Mouse (Mus musculus) lung, postnatal 10 days (tissue): ENCODE data around the gene Hist2h3b.
"Not testable (repeated sequence)": the region's sequence is repeated elsewhere in the genome, so short reads cannot be mapped to it uniquely, and the experiment has no call there.

Source experiments
- DNase-seq: peaks from one replicate; pipeline ENCODE4 v3.0.0; 2021

The Hist2h3b gene

DNA sequence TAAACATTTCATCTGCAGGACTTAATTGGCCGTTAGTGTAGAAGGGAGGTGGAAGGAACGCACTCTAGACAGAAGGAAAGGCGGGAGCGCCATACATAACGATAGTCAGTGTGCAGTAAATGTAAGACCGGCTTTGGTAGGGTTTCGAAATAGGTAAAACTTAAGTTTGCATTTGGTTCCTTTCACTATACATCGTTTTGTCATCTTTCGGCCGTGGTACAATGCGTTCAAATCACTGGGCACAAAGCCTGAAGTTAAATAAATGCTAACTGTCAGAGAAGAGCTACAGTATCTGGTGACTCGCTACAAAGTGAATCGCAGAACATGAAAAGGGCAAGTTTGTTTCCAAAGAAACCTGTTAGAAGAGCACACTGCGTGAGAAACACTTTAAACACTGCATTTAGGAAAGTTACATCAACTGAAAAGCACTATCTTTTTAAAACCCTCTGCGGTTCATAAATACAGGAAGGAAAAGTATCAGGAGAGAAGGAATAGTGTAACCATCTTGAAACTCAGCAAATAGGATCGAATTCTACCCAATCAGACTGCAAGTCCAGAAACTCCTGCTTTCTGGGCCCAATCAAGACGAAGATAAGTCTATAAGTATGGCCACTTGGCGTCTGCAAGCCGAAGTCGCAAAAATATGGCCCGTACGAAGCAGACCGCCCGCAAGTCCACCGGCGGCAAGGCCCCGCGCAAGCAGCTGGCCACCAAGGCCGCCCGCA lies at the start of gene Hist2h3b:
TSS of gene Hist2h3b (plus strand) at position 604 of the 725 bp plus-strand sequence.
- peak; percentile 87 for DNase-seq

DNA sequence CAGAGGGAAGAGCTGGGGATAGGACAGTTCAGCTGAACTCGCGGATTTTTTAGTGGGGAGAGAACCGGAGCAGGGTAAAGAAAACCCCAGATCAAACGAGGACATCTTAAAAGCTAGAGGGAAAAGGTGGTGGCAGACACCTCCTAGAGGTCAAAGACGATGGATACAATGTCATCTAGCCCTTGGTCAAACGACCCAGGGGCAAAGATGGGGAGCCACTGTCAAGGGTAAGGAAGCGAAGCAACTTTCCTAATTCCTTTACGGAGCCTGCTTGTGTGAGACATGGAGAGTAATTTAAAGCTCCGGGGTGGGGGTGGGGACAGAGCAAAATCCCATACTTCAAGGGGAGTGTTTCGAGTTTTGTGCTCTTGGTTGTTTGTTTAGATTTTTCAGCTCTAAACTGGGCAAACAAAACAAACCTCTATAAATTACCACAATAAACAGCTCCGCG lies 49.2 kb upstream of the Hist2h3b start:
- peak; percentile 29 for DNase-seq

DNA sequence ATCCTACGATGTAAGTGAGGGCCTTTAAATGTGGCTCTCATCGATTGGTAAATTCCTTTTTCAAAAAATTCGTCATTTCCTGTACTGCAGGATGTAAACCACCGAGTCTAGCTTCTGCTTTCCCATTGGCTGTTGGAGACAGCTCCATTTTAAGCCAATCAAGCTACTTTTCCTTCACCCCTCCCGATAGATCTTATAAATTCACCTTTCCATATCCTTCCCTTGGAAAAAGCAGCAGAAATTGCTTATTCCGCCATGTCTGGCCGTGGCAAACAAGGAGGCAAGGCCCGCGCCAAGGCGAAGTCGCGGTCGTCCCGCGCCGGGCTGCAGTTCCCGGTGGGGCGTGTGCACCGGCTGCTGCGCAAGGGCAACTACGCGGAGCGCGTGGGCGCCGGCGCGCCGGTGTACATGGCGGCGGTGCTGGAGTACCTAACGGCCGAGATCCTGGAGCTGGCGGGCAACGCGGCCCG lies 48.8 kb upstream of the Hist2h3b start, which contains the start of the genes Bola1 and Hist2h2ab:
TSS of gene Bola1 (minus strand) at position 49 of the 470 bp plus-strand sequence.
TSS of gene Hist2h2ab (plus strand) at position 205 of the 470 bp plus-strand sequence.
- DNase-seq: peak; percentile 78

DNA sequence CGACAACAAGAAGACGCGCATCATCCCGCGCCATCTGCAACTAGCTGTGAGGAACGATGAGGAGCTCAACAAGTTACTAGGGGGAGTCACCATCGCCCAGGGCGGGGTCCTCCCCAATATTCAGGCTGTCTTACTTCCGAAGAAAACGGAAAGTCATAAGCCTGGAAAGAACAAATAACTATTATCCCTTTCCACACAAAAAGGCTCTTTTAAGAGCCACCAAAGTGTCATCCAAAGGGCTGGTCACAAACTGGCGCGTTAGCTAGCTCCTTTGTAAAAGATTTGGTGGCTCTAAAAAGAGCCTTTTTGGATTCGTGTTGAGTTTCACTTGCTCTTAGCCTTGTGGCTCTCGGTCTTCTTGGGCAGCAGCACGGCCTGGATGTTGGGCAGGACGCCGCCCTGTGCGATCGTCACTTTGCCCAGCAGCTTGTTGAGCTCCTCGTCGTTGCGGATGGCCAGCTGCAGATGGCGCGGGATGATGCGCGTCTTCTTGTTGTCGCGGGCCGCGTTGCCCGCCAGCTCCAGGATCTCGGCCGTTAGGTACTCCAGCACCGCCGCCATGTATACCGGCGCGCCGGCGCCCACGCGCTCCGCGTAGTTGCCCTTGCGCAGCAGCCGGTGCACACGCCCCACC lies 48.2 kb upstream of the Hist2h3b start:
- not testable (repeated sequence) for DNase-seq

DNA sequence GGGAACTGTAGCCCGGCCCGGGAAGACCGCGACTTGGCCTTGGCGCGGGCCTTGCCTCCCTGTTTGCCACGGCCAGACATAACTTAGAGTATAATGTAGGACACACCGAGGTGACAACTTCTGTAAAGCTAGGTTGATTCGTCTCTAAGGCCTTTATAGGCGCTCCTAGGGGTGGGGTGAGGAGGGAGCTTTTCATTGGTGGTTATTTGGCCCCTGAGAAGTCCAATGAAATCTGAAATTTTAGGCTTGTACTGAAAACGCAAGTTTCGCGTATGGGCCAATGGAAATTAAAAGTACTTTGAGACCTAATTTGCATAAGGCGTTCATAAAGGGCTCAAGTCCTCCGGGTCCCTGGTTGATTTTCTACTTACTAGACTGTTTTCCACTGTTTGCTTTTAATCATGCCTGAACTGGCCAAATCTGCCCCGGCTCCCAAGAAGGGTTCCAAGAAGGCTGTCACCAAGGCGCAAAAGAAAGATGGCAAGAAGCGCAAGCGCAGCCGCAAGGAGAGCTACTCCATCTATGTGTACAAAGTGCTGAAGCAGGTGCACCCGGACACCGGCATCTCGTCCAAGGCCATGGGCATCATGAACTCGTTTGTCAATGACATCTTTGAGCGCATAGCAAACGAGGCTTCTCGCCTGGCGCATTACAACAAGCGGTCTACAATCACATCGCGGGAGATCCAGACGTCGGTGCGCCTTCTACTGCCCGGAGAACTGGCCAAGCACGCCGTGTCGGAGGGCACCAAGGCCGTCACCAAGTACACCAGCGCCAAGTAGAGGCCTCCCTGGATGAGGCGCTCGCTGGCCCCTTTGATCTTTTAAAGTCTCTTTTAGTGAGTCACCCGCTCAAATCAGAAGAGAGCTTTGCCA lies 47.5 kb upstream of the Hist2h3b start, which contains the start of the genes Hist2h2ac and Hist2h2be:
TSS of gene Hist2h2ac (minus strand) at position 116 of the 875 bp plus-strand sequence.
TSS of gene Hist2h2be (plus strand) at position 355 of the 875 bp plus-strand sequence.
- peak; percentile 94 for DNase-seq

DNA sequence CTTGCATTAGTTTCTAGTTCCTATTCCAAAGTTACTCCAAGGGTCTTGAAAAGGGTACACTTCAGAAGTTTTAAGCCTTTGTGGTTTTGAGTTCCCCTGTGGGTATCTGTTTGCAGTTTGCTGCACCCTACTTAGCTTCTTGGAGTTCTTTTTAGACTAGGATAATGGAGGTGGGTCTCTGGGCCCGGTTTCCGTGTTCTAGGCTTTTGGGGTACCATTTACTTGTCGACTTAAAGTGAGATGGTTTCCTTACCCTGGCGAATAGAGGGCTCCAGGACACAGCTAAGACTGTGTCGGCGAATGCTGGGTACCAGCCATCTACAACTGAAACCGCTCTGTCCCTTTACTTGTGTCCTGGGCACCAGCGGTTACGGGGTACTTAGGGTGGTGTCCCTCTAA lies 46.8 kb upstream of the Hist2h3b start:
- DNase-seq: no peak

DNA sequence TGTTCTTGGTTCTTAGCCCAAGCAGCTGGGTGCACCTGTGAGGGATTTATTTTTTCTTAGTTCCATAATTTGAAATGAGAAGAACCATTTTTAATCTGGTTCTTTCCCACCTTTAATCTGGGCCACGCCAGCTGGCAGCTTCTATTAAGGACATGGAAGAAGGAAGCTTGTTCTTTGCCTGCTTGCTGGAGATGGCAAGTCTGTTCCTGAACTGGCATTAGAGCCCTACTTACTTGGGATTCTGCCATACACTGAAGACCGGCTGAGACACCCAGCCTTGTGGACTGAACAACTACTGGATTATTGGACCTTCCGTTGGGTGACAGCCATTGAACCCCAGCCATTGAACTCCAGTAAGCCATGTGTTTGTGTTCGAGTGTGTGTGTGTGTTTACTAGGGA lies 45.7 kb upstream of the Hist2h3b start:
- no peak for DNase-seq

GRCm38 (mm10) chr3:96225421-96225820 lies 43.0 kb upstream of the Hist2h3b start:
- DNase-seq: no peak

- DNase-seq: no peak
Observed at GRCm38 (mm10) chr3:96226695-96227648, 41.5 kb upstream of the Hist2h3b start.

DNA sequence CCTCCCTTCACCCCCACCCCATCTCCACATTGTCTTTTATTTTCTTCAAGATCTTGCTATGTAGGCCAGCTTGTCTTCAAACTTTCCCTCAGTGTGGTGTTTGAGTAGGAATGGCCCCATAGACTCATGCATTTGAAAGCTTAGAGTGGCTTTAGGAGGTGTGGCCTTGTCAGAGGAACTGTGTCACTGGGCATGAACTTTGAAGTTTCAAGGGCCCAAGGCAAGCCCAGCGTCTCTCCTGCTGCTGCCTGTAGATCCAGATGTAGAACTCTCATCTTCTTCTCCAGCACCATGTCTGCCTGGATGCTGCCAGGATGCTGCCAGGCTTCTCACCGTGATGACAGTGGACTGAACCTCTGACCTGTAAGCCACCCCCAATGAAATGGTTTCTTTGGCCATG lies 39.6 kb upstream of the Hist2h3b start:
- no peak for DNase-seq

- no peak for DNase-seq
Observed at GRCm38 (mm10) chr3:96230404-96230803, 38.0 kb upstream of the Hist2h3b start.

GRCm38 (mm10) chr3:96230910-96231757 lies 37.3 kb upstream of the Hist2h3b start:
- no peak for DNase-seq

DNA sequence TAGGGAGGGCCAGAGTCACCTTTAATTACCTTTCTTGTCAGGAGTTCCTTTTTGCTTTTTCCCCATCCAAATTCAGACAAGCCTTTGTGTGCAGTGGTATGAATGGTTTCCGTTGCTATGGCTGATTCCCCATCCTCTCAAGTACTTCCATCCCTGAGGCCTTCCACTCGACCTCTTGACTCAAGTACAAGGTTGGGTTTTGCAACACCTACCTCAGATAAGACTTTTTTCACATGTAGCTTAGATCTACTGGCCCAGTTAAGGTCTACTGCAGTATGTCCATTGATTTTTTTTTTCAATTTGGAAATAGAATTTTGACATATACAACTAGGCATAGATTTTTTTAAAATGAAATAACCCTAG lies 36.7 kb upstream of the Hist2h3b start:
- DNase-seq: peak; percentile 36

DNA sequence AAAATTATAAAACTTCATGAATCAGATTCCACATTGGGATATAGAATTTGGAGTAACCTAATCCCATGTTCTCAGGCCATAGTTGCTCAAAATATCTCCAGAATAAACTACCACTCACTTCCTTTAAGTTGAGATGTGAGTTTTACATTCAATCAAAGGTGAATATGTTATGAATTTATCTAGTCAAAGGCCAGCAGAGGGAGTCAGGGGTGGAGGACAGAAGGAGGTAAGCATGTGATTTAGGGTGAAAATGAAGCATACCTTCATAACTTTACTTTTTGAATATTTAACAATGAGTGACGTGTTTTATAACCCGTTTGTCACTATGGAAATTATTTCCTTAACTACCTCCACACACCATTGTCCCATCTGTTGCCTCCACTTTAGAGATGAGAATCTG lies 33.5 kb upstream of the Hist2h3b start:
- DNase-seq: no peak

GRCm38 (mm10) chr3:96235836-96236235 lies 32.6 kb upstream of the Hist2h3b start:
- no peak for DNase-seq

GRCm38 (mm10) chr3:96236834-96237334 lies 31.6 kb upstream of the Hist2h3b start:
- DNase-seq: no peak

- DNase-seq: no peak
Observed at GRCm38 (mm10) chr3:96237335-96237903, 31.0 kb upstream of the Hist2h3b start.

DNA sequence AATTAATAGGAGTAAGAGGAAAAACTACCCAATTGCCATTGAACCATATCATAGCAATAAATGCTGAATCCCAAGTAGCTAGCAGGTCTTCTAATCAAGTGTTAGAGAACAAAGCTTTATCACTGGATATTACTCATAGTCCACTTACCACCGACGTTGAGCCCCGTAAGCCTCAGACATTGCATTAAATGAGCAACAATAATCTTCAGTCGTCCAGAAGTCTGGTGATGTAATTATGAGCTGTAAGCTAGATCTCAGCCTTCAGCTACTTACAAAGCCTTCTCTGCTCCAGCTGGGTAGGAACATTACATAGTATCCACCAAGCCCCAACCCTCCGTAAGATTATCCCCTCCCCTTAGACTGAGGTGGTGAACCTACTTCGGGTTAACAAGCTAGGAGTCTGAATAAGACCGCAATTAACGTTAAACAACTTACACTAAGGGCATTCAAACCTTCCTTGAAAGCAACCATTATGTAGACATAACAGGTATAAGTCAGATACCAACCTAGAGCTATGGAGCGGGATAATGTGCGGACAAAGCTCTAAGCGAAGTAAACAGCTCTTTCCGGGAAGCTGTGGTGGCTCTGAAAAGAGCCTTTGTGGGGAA lies 30.4 kb upstream of the Hist2h3b start:
- DNase-seq: no peak

GRCm38 (mm10) chr3:96238954-96239793 lies 29.3 kb upstream of the Hist2h3b start, which contains the start of gene Hist2h3c2:
Gene Hist2h3c2 (minus strand): TSS chr3:96239127.
- DNase-seq: peak; percentile 38
